Mouse (Mus musculus): ENCODE data around the gene Bcl11b. TPM values are rescaled to one million over a fixed set of nuclear protein-coding genes. Genes with fewer than 3 reads are reported as not detected.

Gene Bcl11b
- total RNA-seq (2023), result 100 to 1,000 TPM; 226 to 255 TPM

DNA sequence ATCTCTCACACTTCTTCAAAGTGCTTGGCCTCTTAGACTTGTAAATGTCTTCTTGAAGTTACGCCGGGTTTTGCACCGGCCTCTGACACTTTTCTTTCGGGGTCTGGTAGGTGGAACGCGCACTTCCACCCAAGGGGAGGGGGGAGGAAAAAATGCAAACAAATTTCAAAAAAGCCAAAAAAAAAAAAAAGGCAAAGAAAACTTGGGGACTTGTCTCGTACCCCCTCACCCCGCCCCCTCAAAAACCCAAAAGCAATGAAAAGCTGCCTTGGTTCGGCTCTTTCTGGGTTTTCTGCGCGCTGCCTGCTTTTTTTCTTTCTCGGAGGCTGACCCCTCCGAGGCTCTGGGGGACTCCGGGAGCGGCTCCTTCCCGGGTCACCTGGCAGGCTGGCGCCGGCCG is at the start of gene Bcl11b:
TSS of gene Bcl11b (minus strand) at position 120 of the 400 bp plus-strand sequence.

Other genes starting within 250 kb of the Bcl11b start
- gene Setd3, start 175.7 kb upstream of the Bcl11b start, total RNA-seq (2023), result 10 to 100 TPM; 80.1 to 83.1 TPM
- gene Ccnk, start 176.0 kb upstream of the Bcl11b start, total RNA-seq (2023), result 10 to 100 TPM; 80.2 to 81.2 TPM